Mouse (Mus musculus) myocyte (in vitro differentiated cells): ENCODE data around the gene Adgra1. TPM values are rescaled to one million over a fixed set of nuclear protein-coding genes. Genes with fewer than 3 reads are reported as not detected.

Experiments used
- H3K27me3 ChIP-seq: one replicate; pipeline ENCODE4 v1.6.1; 2011; ENCODE audit not compliant: control insufficient read depth, insufficient read depth, insufficient read length
- H3K36me3 ChIP-seq: one replicate; pipeline ENCODE4 v1.6.1; 2011; ENCODE audit not compliant: control insufficient read depth, insufficient read depth
- H3K4me2 ChIP-seq: one replicate; pipeline ENCODE4 v1.6.1; 2011; ENCODE audit warnings: low read depth, control low read depth
- H3K4me3 ChIP-seq: one replicate; pipeline ENCODE4 v1.5.1; 2011; ENCODE audit warnings: mild to moderate bottlenecking, control low read depth, moderate library complexity
- H3K79me2 ChIP-seq: one replicate; pipeline ENCODE4 v1.6.1; 2011; ENCODE audit not compliant: control insufficient read depth, insufficient read depth
- H3ac ChIP-seq: one replicate; pipeline ENCODE4 v1.6.1; 2011; ENCODE audit not compliant: control insufficient read depth, insufficient read length
- CEBPB ChIP-seq: IDR thresholded peaks from 2 replicates; pipeline ENCODE4 v1.6.1; 2011; ENCODE audit warnings: mild to moderate bottlenecking, moderate library complexity; ENCODE audit not compliant: poor library complexity, insufficient read depth, severe bottlenecking
- E2F4 ChIP-seq: IDR thresholded peaks from one replicate; pipeline ENCODE4 v1.6.1; 2011; ENCODE audit warnings: mild to moderate bottlenecking, control low read depth, moderate library complexity; ENCODE audit not compliant: insufficient read depth
- MAX ChIP-seq: IDR thresholded peaks from one replicate; pipeline ENCODE4 v1.6.1; 2011; ENCODE audit warnings: low read depth, mild to moderate bottlenecking, control low read depth
- MYOD1 ChIP-seq, 3 experiments: IDR thresholded peaks; one replicate each; pipeline ENCODE4 v1.6.1; 2011; ENCODE audit warnings: control low read depth in 2 of 3, low read depth in 2 of 3, mild to moderate bottlenecking in 2 of 3, moderate library complexity in 1 of 3; ENCODE audit not compliant: insufficient read length in 2 of 3, control insufficient read depth in 1 of 3
- MYOG ChIP-seq, 3 experiments: IDR thresholded peaks; one replicate each; pipeline ENCODE4 v1.6.1; 2011; ENCODE audit warnings: control low read depth in 2 of 3, low read depth in 2 of 3, mild to moderate bottlenecking in 2 of 3; ENCODE audit not compliant: insufficient read length in 2 of 3, control insufficient read depth in 1 of 3, insufficient read depth in 1 of 3
- POLR2A ChIP-seq: IDR thresholded peaks from one replicate; pipeline ENCODE4 v1.6.1; 2011; ENCODE audit warnings: low read depth, mild to moderate bottlenecking, control low read depth, moderate library complexity; ENCODE audit not compliant: insufficient read length
- POLR2AphosphoS2 ChIP-seq: IDR thresholded peaks from one replicate; pipeline ENCODE4 v1.6.1; 2011; ENCODE audit warnings: low read depth, control low read depth; ENCODE audit not compliant: insufficient read length
- REST ChIP-seq: IDR thresholded peaks from one replicate; pipeline ENCODE4 v1.6.1; 2011; ENCODE audit warnings: mild to moderate bottlenecking, control low read depth, moderate library complexity; ENCODE audit not compliant: insufficient read depth, insufficient read length
- SRF ChIP-seq: IDR thresholded peaks from one replicate; pipeline ENCODE4 v1.6.1; 2011; ENCODE audit warnings: low read depth; ENCODE audit not compliant: control insufficient read depth, insufficient read length
- TCF12 ChIP-seq: IDR thresholded peaks from one replicate; pipeline ENCODE4 v1.6.1; 2011; ENCODE audit warnings: mild to moderate bottlenecking, control low read depth; ENCODE audit not compliant: poor library complexity, insufficient read depth, severe bottlenecking
- TCF3 ChIP-seq: IDR thresholded peaks from one replicate; pipeline ENCODE4 v1.6.1; 2011; ENCODE audit warnings: low read depth, control low read depth; ENCODE audit not compliant: insufficient read length
- USF1 ChIP-seq: IDR thresholded peaks from one replicate; pipeline ENCODE4 v1.6.1; 2011; ENCODE audit warnings: low read depth, mild to moderate bottlenecking, control low read depth, moderate library complexity
- polyA plus RNA-seq: library from polyadenylated mRNA; unstranded; fragments of >200 nt; fragmentation: generic; extraction: Trizol; gene quantifications from one replicate; pipeline ENCODE4 v1.2.1, GENCODE M21; 2012; ENCODE audit warnings: missing spikeins

Adgra1 gene
- polyA plus RNA-seq, 1 experiment: 0.14 TPM

GRCm38 (mm10) chr7:139900456-139900855 lies 66.5 kb downstream of the Adgra1 start:
- TF ChIP-seq SRF (no peak), MAX (no peak), POLR2A (no peak), E2F4 (no peak), TCF12 (no peak), MYOD1 (IDR thresholded peaks at IDR 0.05; ENCODE audit: control insufficient read depth in 1 of 3, insufficient read length in 2 of 3, low read depth in 2 of 3) (no peak), MYOG (IDR thresholded peaks at IDR 0.05; ENCODE audit: control insufficient read depth in 1 of 3, insufficient read depth in 1 of 3, insufficient read length in 2 of 3, low read depth in 2 of 3) (no peak), USF1 (no peak), CEBPB (no peak)
- Histone ChIP-seq H3K27me3 (peaks cover 59% of the 10 kb centered on the region), H3K4me3 (no peak overlapping the region), H3ac (no peak overlapping the region), H3K79me2 (no peaks in the 10 kb centered on the region), H3K4me2 (no peak overlapping the region), H3K36me3 (no peaks in the 10 kb centered on the region)

GRCm38 (mm10) chr7:139900896-139901295 lies 66.9 kb downstream of the Adgra1 start:
- peaks cover 56% of the 10 kb centered on the region for H3K27me3 ChIP-seq
- TF ChIP-seq TCF12 (no peak), MAX (no peak)
- H3ac ChIP-seq: no peak overlapping the region
- H3K36me3 ChIP-seq: no peaks in the 10 kb centered on the region
- no peak overlapping the region for H3K4me2 ChIP-seq
- no peak overlapping the region for H3K4me3 ChIP-seq
- no peaks in the 10 kb centered on the region for H3K79me2 ChIP-seq

- no peak overlapping the region for H3K4me2 ChIP-seq
- TF ChIP-seq MYOD1 (IDR thresholded peaks at IDR 0.05; ENCODE audit: control insufficient read depth in 1 of 3, insufficient read length in 2 of 3, low read depth in 2 of 3) (no peak), MYOG (IDR thresholded peaks at IDR 0.05; ENCODE audit: control insufficient read depth in 1 of 3, insufficient read depth in 1 of 3, insufficient read length in 2 of 3, low read depth in 2 of 3) (no peak), POLR2AphosphoS2 (no peak), TCF12 (no peak), REST (no peak), TCF3 (no peak), E2F4 (no peak)
- no peaks in the 10 kb centered on the region for H3K36me3 ChIP-seq
- H3K4me3 ChIP-seq: no peak overlapping the region
- H3K79me2 ChIP-seq: no peaks in the 10 kb centered on the region
- H3K27me3 ChIP-seq: peaks cover 50% of the 10 kb centered on the region
- H3ac ChIP-seq: no peak overlapping the region
Measured at GRCm38 (mm10) chr7:139901981-139902380, 68.0 kb downstream of the Adgra1 start.

- H3K79me2 ChIP-seq: no peaks in the 10 kb centered on the region
Measured at GRCm38 (mm10) chr7:139905261-139905660, 71.3 kb downstream of the Adgra1 start.

GRCm38 (mm10) chr7:139905661-139906060 lies 71.7 kb downstream of the Adgra1 start:
- TF ChIP-seq POLR2A (no peak), POLR2AphosphoS2 (no peak), TCF3 (no peak), USF1 (no peak), REST (no peak), MYOD1 (IDR thresholded peaks at IDR 0.05; ENCODE audit: control insufficient read depth in 1 of 3, insufficient read length in 2 of 3, low read depth in 2 of 3) (no peak), MAX (no peak), E2F4 (no peak), TCF12 (no peak), MYOG (IDR thresholded peaks at IDR 0.05; ENCODE audit: control insufficient read depth in 1 of 3, insufficient read depth in 1 of 3, insufficient read length in 2 of 3, low read depth in 2 of 3) (no peak), CEBPB (no peak), SRF (no peak)
- H3K79me2 ChIP-seq: no peaks in the 10 kb centered on the region
- peak overlapping the region; percentile 12 for H3K4me2 ChIP-seq
- H3K36me3 ChIP-seq: no peaks in the 10 kb centered on the region
- no peak overlapping the region for H3ac ChIP-seq
- no peak overlapping the region for H3K4me3 ChIP-seq
- peaks cover 30% of the 10 kb centered on the region for H3K27me3 ChIP-seq

More at GRCm38 (mm10) chr7:139905261-139905660, 71.3 kb downstream of the Adgra1 start:
- Histone ChIP-seq H3K36me3 (no peaks in the 10 kb centered on the region), H3K27me3 (peaks cover 34% of the 10 kb centered on the region), H3K4me2 (peak overlapping the region; percentile 12), H3ac (no peak overlapping the region), H3K4me3 (no peak overlapping the region)
- TF ChIP-seq MYOG (IDR thresholded peaks at IDR 0.05; ENCODE audit: control insufficient read depth in 1 of 3, insufficient read depth in 1 of 3, insufficient read length in 2 of 3, low read depth in 2 of 3): no peak
- TF ChIP-seq POLR2AphosphoS2: no peak
- no peak for TF ChIP-seq E2F4
- TF ChIP-seq CEBPB: no peak
- TF ChIP-seq MYOD1 (IDR thresholded peaks at IDR 0.05; ENCODE audit: control insufficient read depth in 1 of 3, insufficient read length in 2 of 3, low read depth in 2 of 3): no peak
- no peak for TF ChIP-seq POLR2A
